Mouse (Mus musculus): ENCODE data around the gene Olfr589. TPM values are rescaled to one million over a fixed set of nuclear protein-coding genes. Genes with fewer than 3 reads are reported as not detected.
"Not testable (repeated sequence)": the region's sequence is repeated elsewhere in the genome, so short reads cannot be mapped to it uniquely, and the experiment has no call there.

Gene Olfr589
- polyA plus RNA-seq (2015; fragmentation: Nextera tagmentation; extraction: Ambion mirVana): not detected in 2 replicates

- Histone ChIP-seq H3K36me3 (no peaks in the 10 kb centered on the region), H3K27me3 (no peaks in the 10 kb centered on the region), H3K4me3 (replicated peaks) (no peak within 1 kb of the TSS), H3K4me2 (no peak within 1 kb of the TSS), H3K27ac (no peak within 1 kb of the TSS), H3K4me1 (no peaks in the 10 kb centered on the region), H3K9me3 (replicated peaks) (no peaks in the 10 kb centered on the region), H3K9ac (no peak within 1 kb of the TSS)
- 66% methylated on average over 2 of the region's 2 CpGs for WGBS
- no peak for ATAC-seq (replicated peaks; ENCODE audit: low FRiP score)
These were observed at the start of gene Olfr589 for GRCm38 (mm10) chr7:103156256-103156655. TSS of gene Olfr589 (minus strand) at chr7:103156356.

GRCm38 (mm10) chr7:103184503-103184902 is 28.3 kb upstream of the Olfr589 start, which contains the start of gene Olfr592:
TSS of gene Olfr592 (plus strand) at chr7:103184803.
- H3K4me2 ChIP-seq; ATAC-seq (replicated peaks; ENCODE audit: low FRiP score); H3K36me3 ChIP-seq; H3K9ac ChIP-seq; H3K27me3 ChIP-seq; H3K4me1 ChIP-seq; H3K9me3 ChIP-seq (replicated peaks); H3K27ac ChIP-seq; H3K4me3 ChIP-seq (replicated peaks): not testable (repeated sequence)
- WGBS: 76% methylated on average over 1 of the region's 1 CpGs

- Histone ChIP-seq H3K4me1 (no peaks in the 10 kb centered on the region), H3K9ac (no peak within 1 kb of the TSS), H3K4me3 (replicated peaks) (no peak within 1 kb of the TSS), H3K4me2 (no peak within 1 kb of the TSS), H3K27me3 (no peaks in the 10 kb centered on the region), H3K9me3 (replicated peaks) (no peaks in the 10 kb centered on the region), H3K27ac (no peak within 1 kb of the TSS), H3K36me3 (no peaks in the 10 kb centered on the region)
- ATAC-seq (replicated peaks; ENCODE audit: low FRiP score): no peak
- 79% methylated on average over 1 of the region's 1 CpGs for WGBS
These were observed 22.1 kb upstream of the Olfr589 start, which contains the start of gene Olfr591 for GRCm38 (mm10) chr7:103178240-103178639. TSS of gene Olfr591 (minus strand) at chr7:103178340.

- H3K4me2 ChIP-seq: no peak overlapping the region
- H3K36me3 ChIP-seq: no peaks in the 10 kb centered on the region
- H3K4me1 ChIP-seq: no peaks in the 10 kb centered on the region
- no peaks in the 10 kb centered on the region for H3K27me3 ChIP-seq
- no peak overlapping the region for H3K27ac ChIP-seq
- ATAC-seq (replicated peaks; ENCODE audit: low FRiP score): no peak
- no peak overlapping the region for H3K4me3 ChIP-seq (replicated peaks)
- H3K9me3 ChIP-seq (replicated peaks): 0 out of 2 replicates have a peak, but pooled peaks cover 2% of the 10 kb centered on the region
- 84% methylated on average over 5 of the region's 5 CpGs for WGBS
- no peak overlapping the region for H3K9ac ChIP-seq
These were observed 13.5 kb upstream of the Olfr589 start for GRCm38 (mm10) chr7:103169697-103170096.

- Histone ChIP-seq H3K4me3 (replicated peaks) (no peak within 1 kb of the TSS), H3K4me2 (no peak within 1 kb of the TSS), H3K4me1 (no peaks in the 10 kb centered on the region), H3K9me3 (replicated peaks) (no peaks in the 10 kb centered on the region), H3K27me3 (no peaks in the 10 kb centered on the region), H3K9ac (no peak within 1 kb of the TSS), H3K36me3 (no peaks in the 10 kb centered on the region), H3K27ac (no peak within 1 kb of the TSS)
- no peak for ATAC-seq (replicated peaks; ENCODE audit: low FRiP score)
- 86% methylated on average over 1 of the region's 1 CpGs for WGBS
These were observed 15.6 kb downstream of the Olfr589 start, which contains the start of gene Olfr588-ps1 for GRCm38 (mm10) chr7:103140579-103140978. TSS of gene Olfr588-ps1 (plus strand) at chr7:103140879.

- no peaks in the 10 kb centered on the region for H3K4me1 ChIP-seq
- H3K4me2 ChIP-seq: no peak within 1 kb of the TSS
- no peaks in the 10 kb centered on the region for H3K9me3 ChIP-seq (replicated peaks)
- 90% methylated on average over 3 of the region's 3 CpGs for WGBS
- no peak for ATAC-seq (replicated peaks; ENCODE audit: low FRiP score)
- H3K4me3 ChIP-seq (replicated peaks): no peak within 1 kb of the TSS
- no peak within 1 kb of the TSS for H3K27ac ChIP-seq
- no peaks in the 10 kb centered on the region for H3K27me3 ChIP-seq
- H3K36me3 ChIP-seq: no peaks in the 10 kb centered on the region
- H3K9ac ChIP-seq: no peak within 1 kb of the TSS
These were observed 30.6 kb downstream of the Olfr589 start, which contains the start of gene Olfr586 for GRCm38 (mm10) chr7:103125538-103125937. TSS of gene Olfr586 (minus strand) at chr7:103125638.

GRCm38 (mm10) chr7:103119406-103119805 is 36.8 kb downstream of the Olfr589 start:
- no peaks in the 10 kb centered on the region for H3K9me3 ChIP-seq (replicated peaks)
- no peak overlapping the region for H3K4me3 ChIP-seq (replicated peaks)
- no peak overlapping the region for H3K27ac ChIP-seq
- H3K27me3 ChIP-seq: no peaks in the 10 kb centered on the region
- no peak overlapping the region for H3K9ac ChIP-seq
- no peaks in the 10 kb centered on the region for H3K4me1 ChIP-seq
- ATAC-seq (replicated peaks; ENCODE audit: low FRiP score): no peak
- H3K4me2 ChIP-seq: no peak overlapping the region
- no peaks in the 10 kb centered on the region for H3K36me3 ChIP-seq
- 59% methylated on average over 3 of the region's 3 CpGs for WGBS

Other genes starting within 250 kb of the Olfr589 start
- not detected in 2 replicates for gene Olfr571, start 238.8 kb downstream of the Olfr589 start, polyA plus RNA-seq (2015; fragmentation: Nextera tagmentation; extraction: Ambion mirVana)
- gene Olfr572, start 231.9 kb downstream of the Olfr589 start, polyA plus RNA-seq (2015; fragmentation: Nextera tagmentation; extraction: Ambion mirVana): not detected in 2 replicates
- not detected in 2 replicates for gene Olfr573-ps1, start 213.8 kb downstream of the Olfr589 start, polyA plus RNA-seq (2015; fragmentation: Nextera tagmentation; extraction: Ambion mirVana)
- not detected in 2 replicates for gene Olfr574, start 207.9 kb downstream of the Olfr589 start, polyA plus RNA-seq (2015; fragmentation: Nextera tagmentation; extraction: Ambion mirVana)
- gene Olfr575, start 197.6 kb downstream of the Olfr589 start, polyA plus RNA-seq (2015; fragmentation: Nextera tagmentation; extraction: Ambion mirVana): not detected in 2 replicates
- not detected in 2 replicates for gene Olfr576, start 193.7 kb downstream of the Olfr589 start, polyA plus RNA-seq (2015; fragmentation: Nextera tagmentation; extraction: Ambion mirVana)
- gene Olfr577, start 180.4 kb downstream of the Olfr589 start, polyA plus RNA-seq (2015; fragmentation: Nextera tagmentation; extraction: Ambion mirVana): not detected in 2 replicates
- not detected in 2 replicates for gene Olfr578, start 167.0 kb downstream of the Olfr589 start, polyA plus RNA-seq (2015; fragmentation: Nextera tagmentation; extraction: Ambion mirVana)
- not detected in 2 replicates for gene Olfr582, start 118.3 kb downstream of the Olfr589 start, polyA plus RNA-seq (2015; fragmentation: Nextera tagmentation; extraction: Ambion mirVana)
- not detected in 2 replicates for gene Olfr583, start 105.1 kb downstream of the Olfr589 start, polyA plus RNA-seq (2015; fragmentation: Nextera tagmentation; extraction: Ambion mirVana)
- not detected in 2 replicates for gene Olfr584, start 74.5 kb downstream of the Olfr589 start, polyA plus RNA-seq (2015; fragmentation: Nextera tagmentation; extraction: Ambion mirVana)
- not detected in 2 replicates for gene Olfr585, start 58.6 kb downstream of the Olfr589 start, polyA plus RNA-seq (2015; fragmentation: Nextera tagmentation; extraction: Ambion mirVana)
- not detected in 2 replicates for gene Olfr586, start 30.7 kb downstream of the Olfr589 start, polyA plus RNA-seq (2015; fragmentation: Nextera tagmentation; extraction: Ambion mirVana)
- not detected in 2 replicates for gene Olfr588-ps1, start 15.5 kb downstream of the Olfr589 start, polyA plus RNA-seq (2015; fragmentation: Nextera tagmentation; extraction: Ambion mirVana)
- not detected in 2 replicates for gene Olfr591, start 22.0 kb upstream of the Olfr589 start, polyA plus RNA-seq (2015; fragmentation: Nextera tagmentation; extraction: Ambion mirVana)
- gene Olfr592, start 28.4 kb upstream of the Olfr589 start, polyA plus RNA-seq (2015; fragmentation: Nextera tagmentation; extraction: Ambion mirVana): not detected in 2 replicates
- gene Olfr593, start 55.5 kb upstream of the Olfr589 start, polyA plus RNA-seq (2015; fragmentation: Nextera tagmentation; extraction: Ambion mirVana): not detected in 2 replicates
- gene Olfr594, start 60.6 kb upstream of the Olfr589 start, polyA plus RNA-seq (2015; fragmentation: Nextera tagmentation; extraction: Ambion mirVana): not detected in 2 replicates
- not detected in 2 replicates for gene Usp17ld, start 96.1 kb upstream of the Olfr589 start, polyA plus RNA-seq (2015; fragmentation: Nextera tagmentation; extraction: Ambion mirVana)
- gene Olfr596, start 149.3 kb upstream of the Olfr589 start, polyA plus RNA-seq (2015; fragmentation: Nextera tagmentation; extraction: Ambion mirVana): not detected in 2 replicates
- gene Olfr597, start 160.0 kb upstream of the Olfr589 start, polyA plus RNA-seq (2015; fragmentation: Nextera tagmentation; extraction: Ambion mirVana): not detected in 2 replicates
- gene Olfr598, start 167.2 kb upstream of the Olfr589 start, polyA plus RNA-seq (2015; fragmentation: Nextera tagmentation; extraction: Ambion mirVana): not detected in 2 replicates
- not detected in 2 replicates for gene Olfr599, start 179.6 kb upstream of the Olfr589 start, polyA plus RNA-seq (2015; fragmentation: Nextera tagmentation; extraction: Ambion mirVana)
- gene Olfr600, start 193.3 kb upstream of the Olfr589 start, polyA plus RNA-seq (2015; fragmentation: Nextera tagmentation; extraction: Ambion mirVana): not detected in 2 replicates
- not detected in 2 replicates for gene Olfr601, start 206.3 kb upstream of the Olfr589 start, polyA plus RNA-seq (2015; fragmentation: Nextera tagmentation; extraction: Ambion mirVana)
- not detected in 2 replicates for gene Olfr603, start 229.8 kb upstream of the Olfr589 start, polyA plus RNA-seq (2015; fragmentation: Nextera tagmentation; extraction: Ambion mirVana)

Measured in kidney, embryonic 15.5 days (tissue).